Mouse (Mus musculus) neural tube, embryonic 14.5 days (tissue): ENCODE measurements at regions not wholly inside any gene's neighbourhood (a gene's known extent, or its start where the extent isn't known, plus 50 kb on each side); places are given as distances from the start of the nearest gene placed in this dataset.

ENCODE experiments used
- ATAC-seq: fragments of 200-750 bp; cut with Nextera tagmentation; 2 replicates; pipeline ENCODE4 v1.8.0; 2017; ENCODE audit warnings: low read depth, mild to moderate bottlenecking, moderate TSS enrichment, moderate library complexity
- H3K27ac ChIP-seq: fragments of 300-500 bp; sonication (generic); 2 replicates; pipeline ENCODE4 v1.5.1; 2014; ENCODE audit warnings: low read depth, mild to moderate bottlenecking, control low read depth, low read length, moderate library complexity, mixed read lengths
- H3K27me3 ChIP-seq: fragments of 300-500 bp; sonication (generic); 2 replicates; pipeline ENCODE4 v1.6.1; 2014; ENCODE audit warnings: low read length; ENCODE audit not compliant: control insufficient read depth, insufficient read depth
- H3K36me3 ChIP-seq: fragments of 300-500 bp; sonication (generic); 2 replicates; pipeline ENCODE4 v1.6.1; 2014; ENCODE audit warnings: low read length, mixed read lengths; ENCODE audit not compliant: control insufficient read depth, insufficient read depth
- H3K4me1 ChIP-seq: fragments of 300-500 bp; sonication (generic); 2 replicates; pipeline ENCODE4 v1.6.1; 2014; ENCODE audit warnings: low read length; ENCODE audit not compliant: control insufficient read depth, insufficient read depth
- H3K4me2 ChIP-seq: fragments of 300-500 bp; sonication (generic); 2 replicates; pipeline ENCODE4 v1.6.1; 2014; ENCODE audit warnings: mild to moderate bottlenecking, low read depth, low read length, control low read depth
- H3K4me3 ChIP-seq: fragments of 300-500 bp; sonication (generic); 2 replicates; pipeline ENCODE4 v1.5.1; 2014; ENCODE audit warnings: low read depth, low read length, control low read depth, mixed read lengths
- H3K9ac ChIP-seq: fragments of 300-500 bp; sonication (generic); replicated peaks from 2 replicates; pipeline ENCODE4 v1.6.1; 2014; ENCODE audit warnings: low read depth, mild to moderate bottlenecking, control low read depth, low read length, mixed read lengths
- H3K9me3 ChIP-seq: fragments of 300-500 bp; sonication (generic); 2 replicates; pipeline ENCODE4 v1.6.1; 2016; ENCODE audit warnings: low read length; ENCODE audit not compliant: control insufficient read depth
- WGBS: fragments of 180-500 bp; shearing (Covaris S2); extraction: QIAGEN DNeasy Blood & Tissue Kit; methylation state at CpG from one replicate; pipeline ENCODE4 v1.1.7; 2014; 5-methylcytosine and 5-hydroxymethylcytosine counted together

DNA sequence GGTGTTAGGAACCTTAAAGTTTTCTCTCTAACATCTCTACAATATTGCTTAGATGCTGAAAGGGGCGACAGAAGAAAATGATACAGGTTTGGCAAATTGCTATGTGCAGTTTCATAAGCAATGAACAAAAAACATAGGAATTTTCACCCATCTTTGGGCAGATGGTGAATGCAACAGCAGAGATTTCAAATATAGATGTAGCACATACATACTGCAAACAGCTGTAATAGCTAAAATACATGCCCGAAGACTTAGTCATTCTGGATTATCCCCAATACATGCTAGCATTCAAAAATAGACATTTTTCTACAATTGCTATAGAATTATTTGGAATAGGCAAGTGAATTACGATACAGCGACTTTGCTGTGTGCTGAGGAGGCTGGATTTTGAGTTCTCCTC, 544.1 kb downstream of the D3Ertd751e start:
- Histone ChIP-seq H3K9ac (no peak overlapping the region), H3K9me3 (no peaks in the 10 kb centered on the region), H3K27me3 (no peaks in the 10 kb centered on the region), H3K4me1 (no peaks in the 10 kb centered on the region), H3K36me3 (no peaks in the 10 kb centered on the region), H3K4me3 (no peak overlapping the region), H3K4me2 (no peak overlapping the region), H3K27ac (no peak overlapping the region)
- WGBS: 92% methylated on average over 4 of the region's 4 CpGs
- ATAC-seq: no peak

DNA sequence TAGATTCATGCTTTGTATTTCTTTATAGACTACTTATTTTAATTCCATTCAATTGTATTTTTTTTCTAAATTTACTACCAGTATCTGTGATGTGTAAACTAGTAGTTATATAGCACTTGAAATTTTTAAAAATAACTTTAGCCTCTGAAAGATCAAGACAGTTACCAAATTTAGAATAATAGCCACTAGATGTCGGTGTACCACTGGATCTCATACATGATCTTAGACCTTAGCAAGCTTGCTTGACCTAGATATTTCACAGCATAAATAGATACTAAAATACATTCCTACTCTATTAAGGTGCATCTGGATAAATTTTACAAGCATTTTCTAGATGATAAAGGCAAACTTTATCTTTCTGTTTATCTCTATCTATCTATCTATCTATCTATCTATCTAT, 570.0 kb downstream of the D3Ertd751e start:
- H3K4me3 ChIP-seq: no peak overlapping the region
- no peaks in the 10 kb centered on the region for H3K4me1 ChIP-seq
- no peak overlapping the region for H3K4me2 ChIP-seq
- H3K9me3 ChIP-seq: no peaks in the 10 kb centered on the region
- 88% methylated on average over 1 of the region's 1 CpGs for WGBS
- H3K27me3 ChIP-seq: no peaks in the 10 kb centered on the region
- no peak overlapping the region for H3K27ac ChIP-seq
- H3K9ac ChIP-seq: no peak overlapping the region
- no peak for ATAC-seq
- no peaks in the 10 kb centered on the region for H3K36me3 ChIP-seq

DNA sequence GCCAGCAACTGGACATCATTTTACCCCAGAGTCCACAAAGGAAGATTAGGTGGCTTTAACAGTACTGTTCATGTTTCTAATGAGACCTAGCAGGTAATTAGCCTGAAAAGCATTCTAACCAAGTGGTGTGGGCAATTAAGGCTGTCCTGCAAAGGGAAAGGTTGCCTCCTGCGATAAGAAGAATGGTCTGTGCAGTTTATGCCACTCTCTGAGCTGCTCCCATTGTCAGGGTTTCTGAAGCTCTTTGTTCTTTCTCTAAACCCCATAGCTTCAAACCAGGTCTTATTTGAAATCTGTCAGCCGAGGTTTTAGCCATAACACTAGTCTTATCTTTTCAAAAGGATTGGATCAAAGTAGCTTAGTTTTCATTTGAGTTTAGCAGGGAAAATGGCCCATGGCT, 585.3 kb downstream of the D3Ertd751e start:
- no peak overlapping the region for H3K9ac ChIP-seq
- no peaks in the 10 kb centered on the region for H3K4me1 ChIP-seq
- no peak overlapping the region for H3K4me2 ChIP-seq
- no peak overlapping the region for H3K27ac ChIP-seq
- H3K36me3 ChIP-seq: no peaks in the 10 kb centered on the region
- WGBS: 24% methylated on average over 2 of the region's 2 CpGs
- H3K27me3 ChIP-seq: no peaks in the 10 kb centered on the region
- ATAC-seq: no peak
- no peaks in the 10 kb centered on the region for H3K9me3 ChIP-seq
- H3K4me3 ChIP-seq: no peak overlapping the region

DNA sequence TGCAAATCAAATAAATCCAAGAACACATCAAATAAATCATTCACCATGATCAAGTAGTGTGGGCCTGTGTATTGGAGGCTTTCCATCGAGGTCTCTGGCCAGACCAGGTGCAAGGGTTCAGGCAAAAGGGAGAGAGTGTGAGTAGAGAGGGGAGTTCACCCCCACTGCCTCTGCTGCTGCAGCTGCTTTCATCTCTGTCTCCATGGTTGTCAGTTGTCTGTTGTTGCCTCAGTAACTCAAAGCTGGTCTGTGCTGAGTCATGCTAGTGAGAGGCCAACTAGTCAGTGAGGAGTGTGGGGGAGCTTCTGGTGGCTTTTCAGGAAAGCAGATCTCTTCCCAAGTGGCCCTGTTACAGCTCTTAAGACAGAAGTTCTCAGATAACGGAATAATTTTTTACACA, 600.4 kb downstream of the D3Ertd751e start:
- no peak overlapping the region for H3K4me2 ChIP-seq
- H3K27me3 ChIP-seq: no peaks in the 10 kb centered on the region
- ATAC-seq: no peak
- no peaks in the 10 kb centered on the region for H3K36me3 ChIP-seq
- no peak overlapping the region for H3K27ac ChIP-seq
- no peaks in the 10 kb centered on the region for H3K4me1 ChIP-seq
- H3K9me3 ChIP-seq: no peaks in the 10 kb centered on the region
- no peak overlapping the region for H3K9ac ChIP-seq
- 83% methylated on average over 2 of the region's 2 CpGs for WGBS
- no peak overlapping the region for H3K4me3 ChIP-seq

DNA sequence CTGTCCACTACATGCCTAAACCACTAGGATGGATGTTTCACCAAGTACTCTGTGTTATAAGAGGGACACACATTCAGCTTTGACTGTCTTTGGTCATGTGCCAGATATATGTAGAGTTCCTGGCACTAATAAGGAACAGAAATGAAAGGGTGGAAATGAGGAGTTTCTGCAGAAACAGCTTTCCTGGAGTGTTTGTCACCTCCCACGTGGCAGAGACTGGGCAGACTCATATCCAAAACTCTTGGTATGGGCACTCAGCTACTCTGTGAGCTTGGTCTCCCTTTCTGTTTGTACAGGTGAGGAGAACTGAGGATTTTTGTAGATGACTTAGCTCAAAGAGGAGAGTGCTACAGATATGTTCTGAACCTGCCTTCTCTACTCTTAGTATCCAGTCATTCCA, 634.4 kb downstream of the D3Ertd751e start:
- no peak overlapping the region for H3K9ac ChIP-seq
- H3K4me1 ChIP-seq: no peaks in the 10 kb centered on the region
- ATAC-seq: no peak
- no peaks in the 10 kb centered on the region for H3K9me3 ChIP-seq
- WGBS: 26% methylated on average over 1 of the region's 1 CpGs
- no peaks in the 10 kb centered on the region for H3K27me3 ChIP-seq
- no peak overlapping the region for H3K4me2 ChIP-seq
- no peaks in the 10 kb centered on the region for H3K36me3 ChIP-seq
- H3K4me3 ChIP-seq: no peak overlapping the region
- no peak overlapping the region for H3K27ac ChIP-seq

DNA sequence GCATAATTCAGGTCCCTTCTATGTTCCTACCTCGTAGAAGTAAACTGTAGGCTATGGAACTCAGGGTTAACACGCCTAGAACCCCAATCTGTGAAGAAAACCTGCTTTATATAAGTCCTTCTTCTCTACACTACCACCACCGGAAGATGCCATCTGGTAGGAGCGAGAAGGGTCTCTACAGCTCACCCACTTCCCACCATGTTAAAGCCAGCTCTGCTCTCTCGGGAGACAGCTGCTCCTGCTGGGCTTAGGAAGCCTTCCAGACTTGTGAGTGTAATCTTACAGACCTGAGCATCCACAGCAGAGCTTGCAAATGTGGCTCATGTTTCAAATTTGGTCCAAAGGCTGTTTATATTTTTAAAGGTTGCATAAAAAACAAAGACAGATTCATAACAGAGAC, 639.7 kb downstream of the D3Ertd751e start:
- H3K9ac ChIP-seq: no peak overlapping the region
- H3K9me3 ChIP-seq: no peaks in the 10 kb centered on the region
- H3K4me1 ChIP-seq: no peaks in the 10 kb centered on the region
- no peak overlapping the region for H3K4me2 ChIP-seq
- H3K36me3 ChIP-seq: no peaks in the 10 kb centered on the region
- H3K27ac ChIP-seq: no peak overlapping the region
- no peak for ATAC-seq
- H3K27me3 ChIP-seq: no peaks in the 10 kb centered on the region
- WGBS: 82% methylated on average over 5 of the region's 5 CpGs
- H3K4me3 ChIP-seq: no peak overlapping the region

DNA sequence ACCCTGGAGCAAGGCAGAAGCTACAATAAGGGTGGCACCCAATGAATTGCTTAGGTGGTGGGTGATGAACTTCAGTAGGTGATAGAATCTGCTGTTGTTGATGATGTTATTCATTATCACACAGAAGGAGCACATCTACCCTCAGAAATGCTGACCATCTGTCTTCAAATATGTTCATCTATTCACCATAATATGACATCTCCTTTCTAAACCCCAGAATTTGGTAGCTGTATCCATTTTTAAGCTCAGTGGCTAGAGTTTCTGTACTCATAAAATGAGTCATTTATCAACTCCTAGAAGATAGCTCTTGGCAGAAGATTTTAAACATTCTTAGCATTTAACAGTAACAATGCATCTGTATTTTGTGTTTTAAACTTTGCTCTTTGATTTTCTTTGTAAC, 660.3 kb downstream of the D3Ertd751e start:
- Histone ChIP-seq H3K9me3 (no peaks in the 10 kb centered on the region), H3K27ac (no peak overlapping the region), H3K27me3 (no peaks in the 10 kb centered on the region), H3K4me3 (no peak overlapping the region), H3K4me1 (no peaks in the 10 kb centered on the region), H3K4me2 (no peak overlapping the region), H3K36me3 (no peaks in the 10 kb centered on the region), H3K9ac (no peak overlapping the region)
- no peak for ATAC-seq

DNA sequence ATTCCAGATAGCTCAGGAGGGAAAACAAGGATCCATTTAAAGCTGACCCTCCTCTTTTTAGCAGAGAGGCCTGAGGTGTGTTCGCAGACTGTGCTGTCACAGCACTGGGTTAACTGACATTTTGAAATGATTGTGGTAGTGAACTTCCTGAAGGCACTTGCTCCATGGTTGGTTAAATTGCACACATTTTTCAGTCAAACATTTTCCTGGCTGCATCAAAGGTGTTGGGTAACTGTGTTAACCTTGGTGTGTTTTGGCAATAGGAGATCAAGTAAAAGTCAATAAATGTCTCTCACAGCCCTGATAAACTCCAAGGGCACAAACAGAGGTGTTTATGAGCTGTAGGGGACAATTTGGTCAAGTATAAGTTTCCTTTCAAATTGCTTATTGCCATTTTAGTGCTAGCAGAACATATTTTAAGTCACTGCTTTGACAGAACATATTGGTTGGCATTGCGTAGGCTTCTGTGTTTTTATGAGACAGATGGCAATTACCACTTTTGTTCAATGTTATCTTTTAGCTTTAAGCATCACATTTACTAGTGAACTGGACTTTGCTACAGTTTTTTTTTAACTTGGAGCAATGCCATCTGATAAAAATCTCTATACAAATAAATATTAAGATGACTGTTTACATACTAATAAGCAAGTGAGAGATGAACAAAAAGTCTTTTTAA, 666.7 kb downstream of the D3Ertd751e start:
- H3K27ac ChIP-seq: no peak overlapping the region
- H3K27me3 ChIP-seq: no peaks in the 10 kb centered on the region
- no peaks in the 10 kb centered on the region for H3K9me3 ChIP-seq
- no peak overlapping the region for H3K4me3 ChIP-seq
- no peaks in the 10 kb centered on the region for H3K36me3 ChIP-seq
- H3K9ac ChIP-seq: no peak overlapping the region
- ATAC-seq: no peak
- WGBS: 80% methylated on average over 2 of the region's 2 CpGs
- H3K4me2 ChIP-seq: no peak overlapping the region
- H3K4me1 ChIP-seq: no peaks in the 10 kb centered on the region

DNA sequence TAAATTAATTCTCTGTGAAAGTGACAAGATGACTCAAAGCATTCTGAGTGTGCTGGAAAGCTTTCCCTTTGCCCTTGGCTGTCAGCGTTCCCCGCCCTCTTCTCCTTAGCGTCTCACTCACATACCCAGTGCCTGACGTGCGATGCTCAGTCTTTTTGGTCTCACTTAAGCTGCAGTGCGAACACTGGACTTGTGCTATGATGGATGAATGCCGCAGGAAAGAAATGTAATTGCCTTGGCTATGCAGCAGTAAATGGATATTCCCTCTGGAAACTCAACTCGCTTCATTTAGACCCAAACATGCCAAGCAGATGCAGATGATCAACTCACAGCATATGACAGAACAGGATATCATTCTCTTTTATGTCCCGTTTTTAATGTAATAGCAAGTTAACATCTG, 685.0 kb downstream of the D3Ertd751e start:
- Histone ChIP-seq H3K4me2 (no peak overlapping the region), H3K9me3 (no peaks in the 10 kb centered on the region), H3K36me3 (no peaks in the 10 kb centered on the region), H3K9ac (no peak overlapping the region), H3K27ac (0 out of 2 replicates have a peak overlapping the region, but pooled peaks have one; percentile 1), H3K4me3 (no peak overlapping the region), H3K4me1 (no peaks in the 10 kb centered on the region), H3K27me3 (no peaks in the 10 kb centered on the region)
- ATAC-seq: peak; percentile 70; the same call in 1 of the 2 replicates
- 53% methylated on average over 9 of the region's 9 CpGs for WGBS
